Mouse (Mus musculus) lung, postnatal 0 days (tissue): ENCODE data around the gene Sac3d1.

Source experiments
- CTCF ChIP-seq: IDR thresholded peaks from 2 replicates; pipeline ENCODE4 v1.5.1; 2016; ENCODE audit warnings: antibody characterized with exemption, mild to moderate bottlenecking
- EP300 ChIP-seq: IDR thresholded peaks from 2 replicates; pipeline ENCODE4 v1.6.1; 2016; ENCODE audit warnings: antibody characterized with exemption, mild to moderate bottlenecking, control low read depth

DNA sequence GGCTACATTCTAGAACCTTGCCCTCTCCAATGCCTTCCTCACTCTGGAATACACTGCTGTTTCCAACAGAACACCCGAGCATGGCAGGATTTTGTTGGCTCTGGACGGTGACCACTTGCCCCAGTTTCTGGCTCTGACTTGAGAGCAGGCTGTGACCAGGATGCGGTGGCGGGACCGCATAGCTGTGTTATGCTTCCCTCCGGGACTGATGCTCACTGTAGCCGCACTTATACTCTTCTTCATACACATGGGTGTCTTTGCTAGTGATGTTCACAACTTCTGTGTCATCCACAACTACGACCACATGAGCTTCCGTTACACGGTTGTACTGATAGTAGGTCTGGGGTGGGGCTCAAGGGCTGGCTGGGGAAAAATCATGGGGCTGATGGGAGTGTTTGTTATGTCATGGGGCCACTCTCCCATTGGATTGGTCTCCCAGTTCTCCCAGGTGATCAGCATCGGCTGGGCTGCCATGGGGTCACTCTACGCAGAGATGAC, 38.4 kb downstream of the Sac3d1 start, which contains the start of gene Tmem262:
- TF ChIP-seq CTCF (no peak), EP300 (no peak)
